Mouse (Mus musculus): ENCODE data around the gene Naa60. TPM values are rescaled to one million over a fixed set of nuclear protein-coding genes. Genes with fewer than 3 reads are reported as not detected.

Naa60 gene
- polyA plus RNA-seq (2012; rRNA removed) = 71.9 and 76.3 TPM in 2 replicates

GRCm38 (mm10) chr16:3872216-3873047 is at the start of gene Naa60:
TSS of gene Naa60 (plus strand) at chr16:3872375.

GRCm38 (mm10) chr16:3830588-3831109 is 41.5 kb upstream of the Naa60 start, which contains the start of gene Olfr15:
TSS of gene Olfr15 (plus strand) at chr16:3830878.

GRCm38 (mm10) chr16:3846711-3847518 is 25.3 kb upstream of the Naa60 start, which contains the start of gene Zfp174:
TSS of gene Zfp174 (plus strand) at chr16:3847268.

GRCm38 (mm10) chr16:3884201-3885064 is 12.3 kb downstream of the Naa60 start, which contains the start of the genes Zfp597 and Gm20695:
TSS of gene Zfp597 (minus strand) at chr16:3884561.
TSS of gene Gm20695 (plus strand) at chr16:3884648.

GRCm38 (mm10) chr16:3908537-3909111 is 36.4 kb downstream of the Naa60 start, which contains the start of the genes 1700037C18Rik and Cluap1:
TSS of gene 1700037C18Rik (minus strand) at chr16:3908689.
TSS of gene Cluap1 (plus strand) at chr16:3908801.

Other genes starting within 250 kb of the Naa60 start
- 0.01 TPM in 1 of 2 replicates, not detected in the other for gene Mefv, start 154.3 kb upstream of the Naa60 start, polyA plus RNA-seq (2012; rRNA removed)
- 19.6 and 19.8 TPM in 2 replicates for gene Zfp263, start 128.3 kb upstream of the Naa60 start, polyA plus RNA-seq (2012; rRNA removed)
- not detected in 2 replicates for gene Olfr15, start 41.5 kb upstream of the Naa60 start, polyA plus RNA-seq (2012; rRNA removed)
- gene Zfp174, start 25.1 kb upstream of the Naa60 start, polyA plus RNA-seq (2012; rRNA removed) = 4.3 and 4.8 TPM in 2 replicates
- gene Zfp597, start 12.2 kb downstream of the Naa60 start, polyA plus RNA-seq (2012; rRNA removed) = 16.4 and 16.7 TPM in 2 replicates
- gene Gm20695, start 12.3 kb downstream of the Naa60 start, polyA plus RNA-seq (2012; rRNA removed) = 0.48 and 0.54 TPM in 2 replicates
- gene 1700037C18Rik, start 36.3 kb downstream of the Naa60 start, polyA plus RNA-seq (2012; rRNA removed) = 10.3 and 12.0 TPM in 2 replicates
- gene Cluap1, start 36.4 kb downstream of the Naa60 start, polyA plus RNA-seq (2012; rRNA removed) = 41.1 and 42.7 TPM in 2 replicates
- gene Nlrc3, start 104.3 kb downstream of the Naa60 start, polyA plus RNA-seq (2012; rRNA removed) = 2.4 and 2.6 TPM in 2 replicates
- 58.6 and 60.7 TPM in 2 replicates for gene Slx4, start 131.4 kb downstream of the Naa60 start, polyA plus RNA-seq (2012; rRNA removed)
- gene Dnase1, start 164.6 kb downstream of the Naa60 start, polyA plus RNA-seq (2012; rRNA removed) = 0.12 and 0.17 TPM in 2 replicates
- 65.1 and 68.8 TPM in 2 replicates for gene Trap1, start 205.5 kb downstream of the Naa60 start, polyA plus RNA-seq (2012; rRNA removed)